8 mouse cellular contexts compared by ENCODE assay signal in genomic region chr1:85651770-85652275, GRCm38 (mm10). TPM values are rescaled to one million over a fixed set of nuclear protein-coding genes. Genes with fewer than 3 reads are reported as not detected.
DNase-seq lines count a peak whose midpoint lies in the region; TF ChIP-seq lines count a peak whose summit lies in the region.
"Not testable (repeated sequence)": the region's sequence is repeated elsewhere in the genome, so short reads cannot be mapped to it uniquely, and the experiment has no call there.

No protein-coding gene starts in this region.

- H3K27me3 ChIP-seq in heart, embryonic 10.5 days (ENCODE audit: insufficient read depth, poor library complexity, severe bottlenecking); spleen, adult 2 months (ENCODE audit: control insufficient read depth, insufficient read depth, low read length): not testable (repeated sequence)

- peak; percentile 37 for DNase-seq in CD4-positive helper T cell, adult 2 months (ENCODE audit: low read depth, low spot score)
- peak; percentile 7 for DNase-seq in adrenal gland, postnatal 25 days
- DNase-seq in cerebellum, postnatal 4 days (ENCODE audit: low spot score in 2 of 2): peak; percentile 46 to 78
- peak; percentile 48 for DNase-seq in heart, embryonic 10.5 days (ENCODE audit: low spot score)
- peak; percentile 27 for DNase-seq in kidney, postnatal 14 days
- peak; percentile 5 for DNase-seq in layer of hippocampus, postnatal 36 days
- DNase-seq in spleen, adult 2 months (ENCODE audit: low read depth in 1 of 2, low spot score in 2 of 2): not testable (repeated sequence)

- H3K4me1 ChIP-seq in heart, embryonic 10.5 days; spleen, adult 2 months (ENCODE audit: control insufficient read depth, insufficient read depth, insufficient read length): not testable (repeated sequence)

- not testable (repeated sequence) for TF ChIP-seq POLR2A in spleen, adult 2 months (IDR thresholded peaks at IDR 0.05; ENCODE audit: low read depth, low read length)

- H3K36me3 ChIP-seq in heart, embryonic 10.5 days; macrophage (ENCODE audit: inconsistent target); spleen, adult 2 months (ENCODE audit: control insufficient read depth, insufficient read depth, low read length): not testable (repeated sequence)

- not testable (repeated sequence) for H3K9me3 ChIP-seq in heart, embryonic 10.5 days

- peaks cover 65% of the 10 kb centered on the region for H3K79me2 ChIP-seq in macrophage (ENCODE audit: inconsistent target)

- H3K27ac ChIP-seq in heart, embryonic 10.5 days; macrophage: not testable (repeated sequence)
- H3K27ac ChIP-seq in spleen, adult 2 months (ENCODE audit: insufficient read depth, low read length): peak overlapping the region; percentile 70

- H3K4me3 ChIP-seq in heart, embryonic 10.5 days: not testable (repeated sequence)
- peak overlapping the region; percentile 51 for H3K4me3 ChIP-seq in macrophage (ENCODE audit: inconsistent target)
- H3K4me3 ChIP-seq in spleen, adult 2 months (ENCODE audit: extremely low read depth, insufficient read depth, insufficient read length): peak overlapping the region; percentile 47; the same call in 1 of the 2 replicates

- TF ChIP-seq CTCF in spleen, adult 2 months (IDR thresholded peaks at IDR 0.05; ENCODE audit: extremely low read depth, insufficient read depth, insufficient read length, insufficient replicate concordance): not testable (repeated sequence)

- 83% methylated on average over 13 of the region's 13 CpGs for WGBS in heart, embryonic 10.5 days
- WGBS in macrophage (ENCODE audit: missing documents): 38% methylated on average over 13 of the region's 13 CpGs
- 53% methylated on average over 13 of the region's 13 CpGs for WGBS in spleen, adult 2 months

RNA-seq across cellular contexts. Expression of gene Sp100, which starts 2.0 kb away (rescaled TPM):
- total RNA-seq in adrenal gland, postnatal 25 days (2021): 18.4 and 19.8 TPM in 2 replicates
- polyA plus RNA-seq in heart, embryonic 10.5 days (2016; fragmentation: Nextera tagmentation; extraction: Ambion mirVana): 0.46 and 0.63 TPM in 2 replicates
- 1 to 10 TPM; 2.6 to 3.0 TPM for total RNA-seq in layer of hippocampus, postnatal 36 days (2021)
- 1,000 to 10,000 TPM in 12 of 26 experiments, 100 to 1,000 TPM in 14; 332 to 1,770 (median 898) TPM for total RNA-seq in macrophage (2018; cell fraction: chromatin; rRNA removed)
- total RNA-seq in macrophage (2018; cell fraction: cytosol; rRNA removed): 100 to 1,000 TPM; 185 to 691 (median 392) TPM
- total RNA-seq in macrophage (2018; cell fraction: nucleus; rRNA removed): 1,000 to 10,000 TPM in 1 of 26 experiments, 100 to 1,000 TPM in 25; 241 to 1,017 (median 530) TPM
- polyA plus RNA-seq in macrophage (2018): 173 to 365 TPM (median 347 TPM) in 3 replicates
- 34.6 and 38.5 TPM in 2 replicates for polyA plus RNA-seq in spleen, adult 2 months (2012; rRNA removed)

RNA-seq across cellular contexts. Expression of gene Sp140, which starts 51.6 kb away (rescaled TPM):
- total RNA-seq in adrenal gland, postnatal 25 days (2021): 3.5 and 5.0 TPM in 2 replicates
- polyA plus RNA-seq in heart, embryonic 10.5 days (2016; fragmentation: Nextera tagmentation; extraction: Ambion mirVana): 1.7 and 2.1 TPM in 2 replicates
- under 1 TPM; 0.43 to 0.77 TPM for total RNA-seq in layer of hippocampus, postnatal 36 days (2021)
- total RNA-seq in macrophage (2018; cell fraction: chromatin; rRNA removed): 1,000 to 10,000 TPM in 3 of 26 experiments, 100 to 1,000 TPM in 23; 150 to 2,323 (median 556) TPM
- 100 to 1,000 TPM in 14 of 26 experiments, 10 to 100 TPM in 12; 49.0 to 314 (median 184) TPM for total RNA-seq in macrophage (2018; cell fraction: cytosol; rRNA removed)
- total RNA-seq in macrophage (2018; cell fraction: nucleus; rRNA removed): 1,000 to 10,000 TPM in 1 of 26 experiments, 100 to 1,000 TPM in 24, 10 to 100 TPM in 1; 75.2 to 1,710 (median 394) TPM
- 29.2 to 96.4 TPM (median 60.3 TPM) in 3 replicates for polyA plus RNA-seq in macrophage (2018)
- 23.4 and 27.0 TPM in 2 replicates for polyA plus RNA-seq in spleen, adult 2 months (2012; rRNA removed)

RNA-seq across cellular contexts. Expression of gene Sp110, which starts 53.2 kb away (rescaled TPM):
- total RNA-seq in adrenal gland, postnatal 25 days (2021): 4.0 and 4.9 TPM in 2 replicates
- 0.57 and 0.62 TPM in 2 replicates for polyA plus RNA-seq in heart, embryonic 10.5 days (2016; fragmentation: Nextera tagmentation; extraction: Ambion mirVana)
- total RNA-seq in layer of hippocampus, postnatal 36 days (2021): 1 to 10 TPM in 1 of 2 experiments, under 1 TPM in 1; 0.78 to 1.0 TPM
- 1,000 to 10,000 TPM in 10 of 26 experiments, 100 to 1,000 TPM in 16; 243 to 1,466 (median 941) TPM for total RNA-seq in macrophage (2018; cell fraction: chromatin; rRNA removed)
- 100 to 1,000 TPM in 14 of 26 experiments, 10 to 100 TPM in 12; 59.6 to 303 (median 178) TPM for total RNA-seq in macrophage (2018; cell fraction: cytosol; rRNA removed)
- total RNA-seq in macrophage (2018; cell fraction: nucleus; rRNA removed): 100 to 1,000 TPM; 139 to 993 (median 425) TPM
- polyA plus RNA-seq in macrophage (2018): 64.5 to 147 TPM (median 125 TPM) in 3 replicates
- 54.2 and 57.5 TPM in 2 replicates for polyA plus RNA-seq in spleen, adult 2 months (2012; rRNA removed)

Comparison
In these comparisons a context has a peak if more than half of its experiments do, and no peak if none do; other contexts are left out.
1. RNA of gene Sp100, which starts 2.0 kb away (polyA plus RNA-seq): 173 to 365 TPM in macrophage and 34.6 to 38.5 TPM in spleen, adult 2 months; 0.46 to 0.63 TPM in heart, embryonic 10.5 days; every median in the first group is over 10 times any median in the second.
2. RNA of gene Sp110, which starts 53.2 kb away (polyA plus RNA-seq): 64.5 to 147 TPM in macrophage and 54.2 to 57.5 TPM in spleen, adult 2 months; 0.57 to 0.62 TPM in heart, embryonic 10.5 days; every median in the first group is over 10 times any median in the second.